Mouse (Mus musculus) lung, postnatal 0 days (tissue): ENCODE measurements around the gene Nr1h3. TPM values are rescaled to one million over a fixed set of nuclear protein-coding genes. Genes with fewer than 3 reads are reported as not detected.
A peak's percentile ranks its signal among the peaks of the same experiment; 100 is the strongest.

Experiments
- ATAC-seq: fragments of 200-750 bp; cut with Nextera tagmentation; 2 replicates; pipeline ENCODE4 v1.8.0; 2017; ENCODE audit warnings: moderate library complexity
- DNase-seq: peaks from one replicate; pipeline ENCODE4 v3.0.0-alpha.2; 2016; ENCODE audit warnings: low spot score
- H3K27ac ChIP-seq: fragments of 300-500 bp; sonication (generic); 2 replicates; pipeline ENCODE4 v1.5.1; 2014; ENCODE audit warnings: antibody characterized with exemption, mild to moderate bottlenecking, low read length, mixed read lengths
- H3K27me3 ChIP-seq: fragments of 300-500 bp; sonication (generic); replicated peaks from 2 replicates; pipeline ENCODE4 v1.6.1; 2014; ENCODE audit warnings: low read length, mixed read lengths; ENCODE audit not compliant: insufficient read depth
- H3K36me3 ChIP-seq: fragments of 300-500 bp; sonication (generic); 2 replicates; pipeline ENCODE4 v1.6.1; 2014; ENCODE audit warnings: low read length, mixed read lengths; ENCODE audit not compliant: insufficient read depth
- H3K4me1 ChIP-seq: fragments of 300-500 bp; sonication (generic); 2 replicates; pipeline ENCODE4 v1.6.1; 2014; ENCODE audit warnings: antibody characterized with exemption, low read depth, low read length, mixed read lengths; ENCODE audit not compliant: insufficient read depth
- H3K4me2 ChIP-seq: fragments of 300-500 bp; sonication (generic); replicated peaks from 2 replicates; pipeline ENCODE4 v1.6.1; 2014; ENCODE audit warnings: low read depth, mild to moderate bottlenecking, low read length, moderate library complexity, mixed read lengths
- H3K4me3 ChIP-seq: fragments of 300-500 bp; sonication (generic); 2 replicates; pipeline ENCODE4 v1.5.1; 2014; ENCODE audit warnings: low read depth, low read length
- H3K9ac ChIP-seq: fragments of 300-500 bp; sonication (generic); replicated peaks from 2 replicates; pipeline ENCODE4 v1.6.1; 2014; ENCODE audit warnings: low read depth, mild to moderate bottlenecking
- H3K9me3 ChIP-seq: fragments of 300-500 bp; sonication (generic); 2 replicates; pipeline ENCODE4 v1.6.1; 2016; ENCODE audit warnings: low read length, mixed read lengths
- CTCF ChIP-seq: IDR thresholded peaks from 2 replicates; pipeline ENCODE4 v1.5.1; 2016; ENCODE audit warnings: antibody characterized with exemption, mild to moderate bottlenecking
- EP300 ChIP-seq: IDR thresholded peaks from 2 replicates; pipeline ENCODE4 v1.6.1; 2016; ENCODE audit warnings: antibody characterized with exemption, mild to moderate bottlenecking, control low read depth
- WGBS: fragments of 180-500 bp; shearing (Covaris S2); extraction: QIAGEN DNeasy Blood & Tissue Kit; methylation state at CpG from one replicate; pipeline ENCODE4 v1.1.7; 2014; 5-methylcytosine and 5-hydroxymethylcytosine counted together
- polyA plus RNA-seq: library from polyadenylated mRNA; unstranded; fragments of >200 nt; fragmentation: Nextera tagmentation; extraction: Ambion mirVana; gene quantifications from 2 replicates; pipeline ENCODE4 v1.2.1, GENCODE M21; 2015

Gene Nr1h3
- polyA plus RNA-seq, 1 experiment from 2014 or later = 31.0 TPM

GRCm38 (mm10) chr2:91182016-91182404 is 20.6 kb downstream of the Nr1h3 start:
- DNase-seq = no peak
- H3K4me1 ChIP-seq = peaks cover 3% of the 10 kb centered on the region; the same call in 1 of the 2 replicates
- 13% methylated on average over 8 of the region's 8 CpGs for WGBS
- TF ChIP-seq CTCF (no peak), EP300 (no peak)
- no peaks in the 10 kb centered on the region for H3K27me3 ChIP-seq
- no peaks in the 10 kb centered on the region for H3K9me3 ChIP-seq
- H3K4me3 ChIP-seq = peak overlapping the region; percentile 86
- peak overlapping the region; percentile 98 for H3K4me2 ChIP-seq
- peaks cover 6% of the 10 kb centered on the region; the same call in 1 of the 2 replicates for H3K36me3 ChIP-seq
- H3K9ac ChIP-seq = 0 out of 2 replicates have a peak overlapping the region, but pooled peaks have one; percentile 30
- ATAC-seq = no peak
- H3K27ac ChIP-seq = no peak overlapping the region

- WGBS = 63% methylated on average over 5 of the region's 5 CpGs
- ATAC-seq = no peak
Observed at GRCm38 (mm10) chr2:91180706-91181105, 21.9 kb downstream of the Nr1h3 start.

GRCm38 (mm10) chr2:91179825-91180224 is 22.8 kb downstream of the Nr1h3 start:
- H3K4me2 ChIP-seq = no peak overlapping the region
- DNase-seq = peak; percentile 34
- WGBS = 40% methylated on average over 4 of the region's 4 CpGs
- no peak overlapping the region for H3K27ac ChIP-seq
- peaks cover 14% of the 10 kb centered on the region; the same call in 1 of the 2 replicates for H3K36me3 ChIP-seq
- ATAC-seq = no peak
- H3K27me3 ChIP-seq = no peaks in the 10 kb centered on the region
- H3K4me3 ChIP-seq = no peak overlapping the region
- H3K9me3 ChIP-seq = no peaks in the 10 kb centered on the region
- TF ChIP-seq CTCF (no peak), EP300 (no peak)
- H3K9ac ChIP-seq = no peak overlapping the region
- peaks cover 3% of the 10 kb centered on the region; the same call in 1 of the 2 replicates for H3K4me1 ChIP-seq

More at GRCm38 (mm10) chr2:91180706-91181105, 21.9 kb downstream of the Nr1h3 start:
- Histone ChIP-seq H3K9me3 (no peaks in the 10 kb centered on the region), H3K36me3 (peaks cover 13% of the 10 kb centered on the region; the same call in 1 of the 2 replicates), H3K4me2 (no peak overlapping the region), H3K4me1 (peaks cover 3% of the 10 kb centered on the region; the same call in 1 of the 2 replicates), H3K27ac (no peak overlapping the region), H3K4me3 (no peak overlapping the region), H3K9ac (no peak overlapping the region), H3K27me3 (no peaks in the 10 kb centered on the region)
- TF ChIP-seq CTCF (no peak), EP300 (no peak)
- no peak for DNase-seq

GRCm38 (mm10) chr2:91176234-91176633 is 26.4 kb downstream of the Nr1h3 start:
- peaks cover 24% of the 10 kb centered on the region for H3K36me3 ChIP-seq
- no peaks in the 10 kb centered on the region for H3K4me1 ChIP-seq
- H3K4me3 ChIP-seq = no peak overlapping the region
- H3K27ac ChIP-seq = no peak overlapping the region
- H3K9ac ChIP-seq = no peak overlapping the region
- WGBS = 64% methylated on average over 6 of the region's 6 CpGs
- DNase-seq (no peak), ATAC-seq (no peak)
- no peak overlapping the region for H3K4me2 ChIP-seq
- TF ChIP-seq EP300 (no peak), CTCF (no peak)
- H3K9me3 ChIP-seq = no peaks in the 10 kb centered on the region
- no peaks in the 10 kb centered on the region for H3K27me3 ChIP-seq

- WGBS = 70% methylated on average over 4 of the region's 4 CpGs
- no peak; the same call in 1 of the 2 replicates for ATAC-seq
- Histone ChIP-seq H3K9me3 (no peaks in the 10 kb centered on the region), H3K27me3 (no peaks in the 10 kb centered on the region), H3K4me3 (no peak overlapping the region), H3K4me2 (no peak overlapping the region), H3K36me3 (peaks cover 24% of the 10 kb centered on the region), H3K9ac (no peak overlapping the region), H3K27ac (no peak overlapping the region), H3K4me1 (no peaks in the 10 kb centered on the region)
- TF ChIP-seq EP300 (no peak), CTCF (no peak)
- peak; percentile 51 for DNase-seq
Observed at GRCm38 (mm10) chr2:91175490-91175889, 27.1 kb downstream of the Nr1h3 start.

- ATAC-seq (peak; percentile 50; the same call in 1 of the 2 replicates), DNase-seq (peak; percentile 50)
- peaks cover 39% of the 10 kb centered on the region for H3K36me3 ChIP-seq
- no peaks in the 10 kb centered on the region for H3K9me3 ChIP-seq
- H3K27ac ChIP-seq = no peak overlapping the region
- no peak overlapping the region for H3K4me2 ChIP-seq
- H3K9ac ChIP-seq = no peak overlapping the region
- no peaks in the 10 kb centered on the region for H3K27me3 ChIP-seq
- no peaks in the 10 kb centered on the region for H3K4me1 ChIP-seq
- TF ChIP-seq EP300 (no peak), CTCF (peak; percentile 7; the same call in 1 of the 2 replicates)
- no peak overlapping the region for H3K4me3 ChIP-seq
- 52% methylated on average over 25 of the region's 25 CpGs for WGBS
Observed at GRCm38 (mm10) chr2:91169587-91170322, 32.9 kb downstream of the Nr1h3 start.
